Mouse (Mus musculus): ENCODE measurements around the gene Cd200r1.

Cd200r1 gene

DNA sequence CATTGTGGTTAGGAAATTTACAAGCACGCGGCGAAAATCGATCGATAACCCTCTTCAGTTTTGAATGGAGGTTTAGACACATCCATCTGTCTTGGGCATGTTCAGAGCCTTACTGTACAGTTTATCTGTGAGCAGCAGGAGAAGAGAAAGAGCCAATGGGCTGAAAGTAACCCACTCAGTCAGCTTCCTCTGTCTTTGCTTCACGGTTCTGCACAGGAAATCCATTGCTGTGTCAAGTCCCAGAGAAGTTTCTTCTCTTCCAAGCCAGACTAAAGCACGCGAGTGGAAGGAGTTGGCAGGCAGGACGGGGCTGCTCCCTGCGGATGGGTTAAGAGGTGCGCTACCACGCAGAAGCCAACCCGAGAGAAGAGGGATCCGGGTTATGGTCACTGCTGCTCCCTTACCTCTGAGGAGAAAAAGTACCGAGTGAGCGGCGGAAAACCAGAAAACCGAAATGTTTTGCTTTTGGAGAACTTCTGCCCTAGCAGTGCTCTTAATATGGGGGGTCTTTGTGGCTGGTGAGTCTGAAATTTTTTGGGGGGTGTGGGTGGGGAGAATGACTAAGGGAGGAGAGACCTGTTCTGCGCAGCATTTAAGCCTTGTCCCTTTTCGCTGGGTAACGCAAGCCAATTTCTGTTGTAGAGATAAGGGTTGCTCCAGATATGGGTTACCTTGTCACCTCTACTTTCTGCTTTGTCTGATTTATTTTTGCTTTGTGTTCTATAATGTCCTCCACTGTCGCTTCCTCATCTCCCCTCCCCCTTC lies at the start of gene Cd200r1:
Cd200r1 (plus strand) TSS at position 182 of the 765 bp plus-strand sequence.
- DNase-seq (ENCODE audit: low spot score) = no peak

GRCm38 (mm10) chr16:44716305-44717140 lies 49.0 kb upstream of the Cd200r1 start:
- DNase-seq (ENCODE audit: low spot score) = peak; percentile 80

DNA sequence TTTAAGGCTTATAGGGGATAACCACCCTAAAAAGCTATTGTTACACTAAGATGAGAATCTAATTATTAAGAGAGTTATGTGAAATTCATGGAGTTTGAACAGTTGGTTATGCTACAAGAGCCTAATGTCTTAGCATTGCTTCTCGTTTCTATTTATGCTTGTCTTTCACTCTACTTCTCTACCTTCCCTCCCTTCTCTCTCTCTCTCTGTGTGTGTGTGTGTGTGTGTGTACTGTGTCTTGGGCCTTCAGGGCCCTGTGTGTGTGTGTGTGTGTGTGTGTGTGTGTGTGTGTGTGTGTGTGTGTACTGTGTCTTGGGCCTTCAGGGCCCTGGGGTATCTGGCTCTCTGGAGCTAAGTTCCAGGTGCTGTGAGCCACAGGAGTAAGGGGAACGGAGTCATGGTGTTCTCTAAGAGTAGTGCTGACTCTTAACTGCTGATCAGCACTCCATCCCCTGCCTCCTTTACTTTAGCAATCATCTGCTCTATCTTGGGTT lies 48.3 kb upstream of the Cd200r1 start:
- DNase-seq (ENCODE audit: low spot score) = no peak

GRCm38 (mm10) chr16:44717838-44718237 lies 47.7 kb upstream of the Cd200r1 start:
- DNase-seq (ENCODE audit: low spot score) = no peak

GRCm38 (mm10) chr16:44719349-44719748 lies 46.2 kb upstream of the Cd200r1 start:
- no peak for DNase-seq (ENCODE audit: low spot score)

GRCm38 (mm10) chr16:44720518-44720917 lies 45.0 kb upstream of the Cd200r1 start:
- DNase-seq (ENCODE audit: low spot score) = peak; percentile 62

- DNase-seq (ENCODE audit: low spot score) = no peak
Measured at GRCm38 (mm10) chr16:44722666-44723065, 42.9 kb upstream of the Cd200r1 start.

GRCm38 (mm10) chr16:44724083-44724787 lies 41.3 kb upstream of the Cd200r1 start, which contains the start of gene Nepro:
Gene Nepro (plus strand): TSS chr16:44724301.
- peak; percentile 93 for DNase-seq (ENCODE audit: low spot score)

DNA sequence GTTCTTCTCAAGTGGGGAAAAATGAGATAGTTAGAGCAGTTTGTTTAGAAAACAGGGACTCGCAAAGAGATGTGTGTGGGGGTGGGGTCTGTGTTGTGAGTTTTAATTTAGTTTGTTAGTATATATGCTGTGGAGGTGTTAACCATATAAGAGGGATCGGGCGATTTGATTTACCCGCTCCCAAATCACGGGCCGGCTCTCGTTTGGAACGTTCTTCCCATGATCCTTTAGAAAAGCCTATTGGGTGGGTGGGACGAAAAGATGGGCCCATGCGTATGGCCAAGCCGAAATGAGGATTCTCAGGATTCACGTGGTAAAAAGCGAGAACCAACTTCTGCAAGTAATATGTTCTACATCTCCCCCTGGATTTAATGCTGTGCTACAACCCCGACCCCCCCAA lies 40.7 kb upstream of the Cd200r1 start:
- DNase-seq (ENCODE audit: low spot score) = peak; percentile 84

DNA sequence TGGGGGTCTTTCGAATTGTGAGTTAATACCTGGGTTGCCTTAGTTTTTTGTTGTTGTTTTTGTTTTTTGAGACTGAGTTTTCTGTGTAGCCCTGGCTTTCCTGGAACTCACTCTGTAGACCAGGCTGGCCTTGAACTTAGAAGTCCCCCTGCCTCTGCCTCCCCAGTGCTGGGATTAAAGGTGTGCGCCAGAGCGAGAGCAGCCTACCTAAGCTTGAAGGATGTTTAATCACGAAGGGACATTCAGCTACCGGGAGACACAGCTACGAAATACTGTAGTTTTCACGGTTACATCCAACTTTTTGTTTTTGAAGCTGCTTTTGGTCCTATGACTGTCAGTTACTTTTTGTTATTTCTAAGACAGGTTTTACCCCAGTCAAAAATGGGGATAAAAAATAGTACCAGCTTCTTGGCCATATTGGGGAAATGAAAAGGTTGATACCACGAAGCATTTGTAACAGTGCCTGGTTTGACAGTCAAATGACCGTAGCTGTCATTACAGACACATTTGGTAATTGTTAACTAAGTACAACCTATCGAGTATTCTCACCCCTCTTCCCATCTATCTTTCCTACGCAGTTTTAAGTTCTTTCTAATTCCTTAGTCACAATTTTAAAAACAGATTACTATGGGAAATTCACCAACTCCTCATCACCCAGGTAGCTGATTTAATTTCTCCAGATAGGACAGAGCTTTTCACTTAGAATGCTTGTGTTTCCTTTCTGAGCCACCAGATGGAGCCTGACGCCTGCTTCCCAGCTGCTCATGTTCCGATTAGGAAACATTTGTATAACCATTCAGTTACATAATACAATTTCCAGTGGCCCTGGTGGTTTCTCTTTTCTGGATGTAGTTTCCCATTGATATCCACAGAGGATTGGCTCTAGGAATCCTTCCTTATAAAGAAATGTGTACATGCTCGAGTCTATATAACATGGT lies 40.0 kb upstream of the Cd200r1 start:
- peak; percentile 85 for DNase-seq (ENCODE audit: low spot score)

DNA sequence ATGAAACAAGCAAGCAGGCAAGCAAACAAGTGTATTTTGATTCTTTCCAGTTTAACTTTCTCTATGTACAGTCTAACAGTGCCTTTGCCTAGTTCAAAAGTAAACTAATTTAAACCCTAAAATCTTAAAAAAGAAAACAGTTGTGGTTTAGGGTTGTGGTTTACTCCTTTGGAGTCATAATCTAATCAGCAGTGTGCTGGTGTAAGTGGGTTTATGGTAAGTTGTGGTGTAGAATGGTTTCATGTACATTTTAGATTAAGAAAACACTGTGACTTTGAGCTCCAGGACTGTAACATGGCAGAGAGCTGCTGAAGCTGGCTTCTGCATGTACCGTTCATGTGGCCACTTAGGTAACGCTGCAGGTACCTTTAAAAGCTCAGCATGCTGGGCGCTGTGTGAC lies 38.0 kb upstream of the Cd200r1 start:
- no peak for DNase-seq (ENCODE audit: low spot score)

- no peak for DNase-seq (ENCODE audit: low spot score)
Measured at GRCm38 (mm10) chr16:44734059-44734458, 31.5 kb upstream of the Cd200r1 start.

GRCm38 (mm10) chr16:44735676-44736075 lies 29.9 kb upstream of the Cd200r1 start:
- DNase-seq (ENCODE audit: low spot score) = no peak

GRCm38 (mm10) chr16:44736118-44736517 lies 29.4 kb upstream of the Cd200r1 start:
- no peak for DNase-seq (ENCODE audit: low spot score)

- DNase-seq (ENCODE audit: low spot score) = no peak
Measured at GRCm38 (mm10) chr16:44742753-44743152, 22.8 kb upstream of the Cd200r1 start.

GRCm38 (mm10) chr16:44745471-44745865 lies 20.1 kb upstream of the Cd200r1 start:
- DNase-seq (ENCODE audit: low spot score) = peak; percentile 35

DNA sequence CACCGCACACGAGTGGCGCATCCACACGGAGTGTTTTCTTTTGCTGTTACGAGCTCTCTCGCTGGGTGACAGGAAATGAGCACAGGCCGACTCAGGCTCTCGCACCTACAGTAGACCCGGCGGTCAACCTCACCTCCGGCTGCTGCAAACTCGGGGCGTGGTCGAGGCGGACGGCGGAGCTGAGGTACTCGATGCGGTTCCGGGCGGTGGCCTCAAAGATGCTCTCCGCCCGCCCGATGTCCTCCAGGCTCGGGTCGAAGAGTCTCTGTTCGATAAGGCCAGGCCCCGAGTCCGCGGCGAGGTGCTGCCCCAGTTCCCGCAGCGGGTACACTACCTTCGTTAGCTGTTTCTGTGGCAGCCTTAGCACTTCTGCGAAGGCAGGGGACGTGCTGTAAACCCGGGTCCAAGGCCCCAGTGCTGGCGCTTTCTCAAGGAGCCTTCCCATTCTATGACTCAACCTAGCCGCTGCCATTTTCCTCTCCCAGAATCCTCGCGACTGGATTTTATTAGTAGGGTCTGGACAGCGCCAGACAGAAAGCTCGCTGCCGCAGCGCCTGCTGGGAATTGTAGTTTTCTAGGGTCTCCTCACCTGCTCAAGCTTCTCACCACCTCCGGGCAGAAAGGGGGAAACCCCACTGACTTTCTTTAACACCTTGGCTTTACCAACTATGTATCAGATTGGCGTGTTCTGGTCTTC lies 19.5 kb upstream of the Cd200r1 start, which contains the start of gene Gtpbp8:
Gtpbp8 (minus strand) TSS at position 498 of the 697 bp plus-strand sequence.
- peak; percentile 93 for DNase-seq (ENCODE audit: low spot score)

- DNase-seq (ENCODE audit: low spot score) = no peak
Measured at GRCm38 (mm10) chr16:44748007-44748406, 17.5 kb upstream of the Cd200r1 start.

- no peak for DNase-seq (ENCODE audit: low spot score)
Measured at GRCm38 (mm10) chr16:44757700-44758099, 7.8 kb upstream of the Cd200r1 start.

DNA sequence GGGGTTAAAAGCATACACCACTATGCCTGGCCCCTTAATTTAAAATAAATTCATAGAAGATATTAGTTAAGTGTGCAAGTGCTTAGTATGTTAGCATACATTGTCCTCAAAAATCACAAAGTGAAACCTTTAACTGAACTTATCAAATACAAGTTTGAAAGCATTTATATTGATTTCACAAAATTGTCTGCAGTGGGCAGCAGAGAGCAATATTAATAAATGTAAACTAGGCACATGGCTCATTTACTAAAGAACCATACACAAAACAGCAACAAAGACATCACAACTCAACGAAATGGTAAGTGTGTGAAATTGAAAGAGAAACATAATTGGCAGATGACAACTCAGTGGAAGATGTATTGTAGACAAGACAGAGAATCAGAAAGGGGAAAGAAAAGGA lies 3.7 kb upstream of the Cd200r1 start:
- DNase-seq (ENCODE audit: low spot score) = no peak

Data from embryo, embryonic 10 days (tissue).